Mouse (Mus musculus) kidney, adult 9 months (tissue): ENCODE data around the gene Map2k2.
"Not testable (repeated sequence)": the region's sequence is repeated elsewhere in the genome, so short reads cannot be mapped to it uniquely, and the experiment has no call there.

Source experiments
- DNase-seq: peaks from one replicate; pipeline ENCODE4 v3.0.0; 2022

The Map2k2 gene

DNA sequence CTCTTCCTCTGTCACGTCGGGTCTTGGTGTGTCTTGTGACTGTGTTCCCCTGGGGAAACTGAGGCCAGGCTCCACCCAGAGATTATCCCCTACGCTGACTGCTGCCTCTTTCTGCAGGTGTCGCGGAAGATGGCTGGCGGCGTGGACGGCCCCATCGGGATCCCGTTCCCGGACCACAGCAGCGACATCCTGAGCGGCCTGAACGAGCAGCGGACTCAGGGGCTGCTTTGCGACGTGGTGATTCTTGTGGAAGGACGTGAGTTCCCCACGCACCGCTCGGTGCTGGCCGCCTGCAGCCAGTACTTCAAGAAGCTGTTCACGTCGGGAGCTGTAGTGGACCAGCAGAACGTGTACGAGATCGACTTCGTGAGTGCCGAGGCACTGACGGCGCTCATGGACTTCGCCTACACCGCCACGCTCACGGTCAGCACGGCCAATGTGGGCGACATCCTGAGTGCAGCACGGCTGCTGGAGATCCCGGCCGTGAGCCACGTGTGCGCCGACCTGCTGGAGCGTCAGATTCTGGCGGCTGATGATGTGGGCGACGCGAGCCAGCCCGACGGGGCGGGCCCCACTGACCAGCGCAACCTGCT lies 38.2 kb downstream of the Map2k2 start:
- DNase-seq: no peak

DNA sequence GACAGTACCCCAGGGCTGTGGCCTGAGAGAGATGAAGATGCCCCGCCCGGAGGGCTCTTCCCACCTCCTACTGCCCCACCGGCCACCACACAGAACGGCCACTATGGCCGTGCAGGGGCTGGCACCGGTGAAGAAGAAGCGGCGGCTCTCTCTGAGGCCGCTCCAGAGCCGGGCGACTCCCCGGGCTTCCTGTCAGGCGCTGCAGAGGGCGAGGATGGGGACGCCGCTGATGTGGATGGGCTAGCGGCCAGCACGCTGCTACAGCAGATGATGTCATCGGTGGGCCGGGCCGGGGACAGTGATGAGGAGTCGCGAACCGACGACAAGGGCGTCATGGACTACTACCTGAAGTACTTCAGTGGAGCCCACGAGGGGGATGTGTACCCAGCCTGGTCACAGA lies 39.0 kb downstream of the Map2k2 start:
- no peak for DNase-seq

DNA sequence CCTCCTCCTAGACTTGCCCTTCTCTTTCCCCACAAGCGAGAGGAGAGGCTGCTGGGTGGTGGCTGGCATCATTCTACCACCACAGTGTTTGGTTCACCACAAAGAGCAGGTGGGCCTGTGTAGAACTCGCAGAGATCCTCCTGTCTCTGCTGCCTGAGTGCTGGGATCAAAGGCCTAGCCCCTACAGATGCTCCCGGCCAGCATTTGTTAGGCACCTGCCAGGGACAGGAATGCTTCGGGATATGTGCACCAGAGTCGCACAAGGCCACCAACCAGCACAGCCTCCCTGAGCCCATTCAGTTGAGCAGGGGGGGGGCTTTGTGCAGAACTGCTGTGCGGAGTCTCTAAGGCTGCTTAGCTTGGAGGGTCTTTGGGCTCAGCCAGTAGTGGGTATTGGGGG lies 39.6 kb downstream of the Map2k2 start:
- no peak for DNase-seq

DNA sequence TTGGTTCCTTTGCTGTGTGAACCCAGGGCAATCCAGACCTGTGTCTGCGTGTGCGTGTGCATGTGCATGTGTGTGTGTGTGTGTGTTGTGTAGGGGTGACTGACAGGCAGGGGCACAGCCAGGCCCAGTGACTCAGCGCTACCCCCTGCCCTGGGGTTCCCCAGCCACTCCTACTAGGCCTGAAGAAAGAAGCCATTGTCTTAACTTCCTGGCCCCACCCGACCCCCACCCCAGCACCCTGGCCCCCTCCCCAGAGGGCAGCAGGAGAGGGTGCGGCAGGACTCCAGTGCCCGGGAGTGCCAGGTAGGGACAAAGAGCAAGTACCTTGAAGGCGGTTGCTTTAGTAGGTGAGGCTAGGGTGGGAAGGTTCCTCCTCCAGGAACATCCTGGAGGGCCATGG lies 40.1 kb downstream of the Map2k2 start:
- DNase-seq: no peak

DNA sequence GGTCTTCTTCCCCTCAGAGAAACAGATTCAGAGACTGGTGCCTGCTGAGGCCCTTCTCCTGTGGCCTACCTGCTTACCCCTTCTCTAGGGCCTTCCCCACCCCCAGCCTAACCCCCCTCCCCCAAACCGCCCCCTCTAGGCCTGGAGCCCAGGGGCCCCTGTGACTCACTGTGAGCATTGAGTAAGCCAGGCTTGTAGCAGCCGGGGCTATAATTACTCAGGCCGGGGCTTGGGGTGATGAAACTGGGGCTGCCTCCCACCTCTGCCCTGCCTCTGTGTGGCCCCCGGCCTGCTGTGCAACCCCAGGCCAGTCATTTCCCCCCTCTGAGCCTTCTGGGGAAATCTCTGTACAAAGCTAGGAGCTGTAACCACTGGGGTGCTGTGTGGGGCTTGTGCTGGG lies 40.6 kb downstream of the Map2k2 start:
- no peak for DNase-seq

DNA sequence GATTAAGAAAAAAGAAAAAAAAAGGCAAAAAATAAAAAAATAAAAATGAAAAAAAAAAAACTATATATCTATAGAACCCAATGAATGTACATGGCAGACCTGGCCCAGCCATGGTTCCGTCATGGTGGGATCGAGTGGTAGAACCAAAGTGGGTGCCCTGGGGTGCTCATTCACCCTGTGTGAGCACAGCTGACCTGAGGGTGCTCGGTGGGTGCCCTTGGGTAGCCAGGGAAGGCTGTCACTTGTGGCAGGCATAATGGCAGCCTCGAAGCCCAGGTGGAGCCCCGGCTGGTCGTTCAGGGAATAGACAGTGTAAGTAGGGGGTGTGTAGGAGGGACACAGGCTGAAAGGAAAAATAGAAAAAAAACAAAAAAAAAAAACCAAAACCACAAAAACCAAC lies 45.5 kb downstream of the Map2k2 start:
- DNase-seq: no peak

DNA sequence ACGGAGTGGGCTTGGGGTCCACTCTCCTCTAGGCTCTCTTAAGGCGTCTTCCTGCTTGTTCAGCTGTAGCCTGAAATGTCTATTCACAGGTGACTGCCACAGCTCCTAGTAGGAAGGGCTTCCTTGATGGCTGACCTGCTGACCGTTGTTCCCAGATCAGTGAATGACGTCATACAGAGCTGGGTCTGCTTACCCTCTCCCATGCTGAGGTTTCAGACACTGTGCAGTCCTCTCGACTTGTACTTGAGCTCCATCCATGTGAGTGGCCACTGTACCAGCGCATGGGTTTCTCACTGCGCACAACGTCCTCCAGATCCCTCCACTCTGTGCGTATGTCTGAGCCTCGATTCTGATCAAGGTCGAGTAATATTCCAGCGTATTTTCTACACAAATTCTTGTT lies 46.9 kb downstream of the Map2k2 start:
- no peak for DNase-seq

DNA sequence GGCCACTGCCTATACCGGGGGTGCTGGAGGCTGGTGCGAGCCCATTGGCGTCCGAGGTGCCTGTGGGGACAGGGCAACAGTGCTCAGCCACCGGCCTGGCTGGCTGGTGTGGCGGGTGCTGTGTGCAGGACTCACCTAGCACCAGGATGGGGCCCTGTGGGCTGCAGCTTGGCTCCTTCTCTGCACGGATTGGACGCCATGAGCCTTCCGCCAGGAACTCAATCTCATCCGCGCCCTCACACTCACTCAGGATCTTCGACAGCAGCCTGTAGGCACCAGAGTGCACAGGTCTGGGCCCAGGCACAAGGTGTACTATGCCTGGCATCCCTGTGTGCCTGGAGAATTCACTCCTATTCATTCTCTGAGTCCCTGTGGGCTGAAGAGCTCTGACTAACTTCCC lies 48.6 kb downstream of the Map2k2 start:
- no peak for DNase-seq

DNA sequence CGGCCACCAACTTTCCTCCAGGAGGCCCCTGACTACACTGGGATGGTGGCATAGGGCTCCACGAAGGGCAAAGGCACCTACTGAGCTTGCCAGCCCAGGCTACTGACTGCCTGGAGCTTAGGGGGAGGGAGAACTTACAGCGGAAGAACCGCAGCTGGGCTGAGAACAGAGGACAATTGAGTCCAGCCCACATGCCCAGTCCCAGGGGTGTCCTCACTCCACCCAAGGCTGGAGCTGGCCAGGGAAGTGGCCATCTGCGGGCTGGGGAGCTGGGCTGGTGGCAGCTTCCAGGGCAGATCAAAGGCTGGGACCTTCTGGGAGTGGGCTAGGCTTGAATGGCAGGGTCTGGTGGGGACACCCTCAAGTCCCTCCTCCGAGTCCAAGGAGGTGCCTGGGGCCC lies 49.0 kb downstream of the Map2k2 start:
- DNase-seq: no peak

DNA sequence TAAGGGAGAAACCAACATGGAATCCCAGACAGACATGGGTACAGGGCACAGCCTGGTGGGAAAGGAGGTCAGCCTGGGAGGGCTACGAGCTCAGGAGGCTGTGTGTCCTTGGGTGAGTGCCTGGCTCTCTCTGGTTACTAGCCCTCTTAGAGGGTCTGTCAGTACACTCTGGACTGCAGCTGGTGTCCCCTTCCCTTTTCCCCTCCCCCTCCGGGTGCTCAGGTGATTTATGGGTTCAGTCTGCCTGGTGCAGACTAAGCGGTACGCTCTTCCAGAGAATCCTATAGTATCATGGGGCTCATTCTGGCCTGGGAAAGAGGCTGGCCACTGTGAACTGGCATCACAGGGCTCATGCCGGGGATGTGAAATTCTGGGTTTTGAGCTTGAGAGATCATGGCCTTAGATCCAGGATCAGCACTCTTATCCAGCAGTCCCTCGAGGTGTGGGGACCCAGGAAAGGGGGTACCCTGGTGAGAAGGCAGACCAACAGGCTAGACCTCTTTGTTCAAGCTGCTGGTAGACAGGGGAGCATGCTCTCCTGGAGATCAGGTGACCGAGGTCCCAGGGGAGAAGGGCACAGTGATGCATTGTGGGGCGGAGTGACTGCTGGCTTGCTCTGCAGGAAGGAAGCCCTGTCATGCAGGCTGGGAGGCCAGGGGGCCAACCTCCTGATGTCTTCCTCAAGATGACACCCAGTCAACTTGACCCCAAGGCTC lies 56.0 kb downstream of the Map2k2 start:
- DNase-seq: peak; percentile 76

DNA sequence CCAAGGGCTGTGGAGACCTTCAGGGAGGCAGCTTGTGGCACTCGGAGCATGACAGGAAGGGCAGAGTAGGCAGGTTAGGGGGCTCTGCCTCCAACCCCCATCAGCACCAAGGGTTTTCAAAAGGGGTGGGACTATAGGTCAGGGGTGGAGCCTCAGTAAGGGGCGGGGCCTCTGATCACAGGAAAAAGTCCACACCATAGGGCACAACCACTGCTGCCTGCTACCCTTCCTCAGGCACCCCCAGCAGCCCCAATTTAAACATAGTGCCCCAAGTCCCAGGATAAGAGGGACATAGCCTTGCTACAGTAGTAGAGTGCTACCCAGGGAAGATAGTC lies 56.6 kb downstream of the Map2k2 start:
- DNase-seq: no peak

DNA sequence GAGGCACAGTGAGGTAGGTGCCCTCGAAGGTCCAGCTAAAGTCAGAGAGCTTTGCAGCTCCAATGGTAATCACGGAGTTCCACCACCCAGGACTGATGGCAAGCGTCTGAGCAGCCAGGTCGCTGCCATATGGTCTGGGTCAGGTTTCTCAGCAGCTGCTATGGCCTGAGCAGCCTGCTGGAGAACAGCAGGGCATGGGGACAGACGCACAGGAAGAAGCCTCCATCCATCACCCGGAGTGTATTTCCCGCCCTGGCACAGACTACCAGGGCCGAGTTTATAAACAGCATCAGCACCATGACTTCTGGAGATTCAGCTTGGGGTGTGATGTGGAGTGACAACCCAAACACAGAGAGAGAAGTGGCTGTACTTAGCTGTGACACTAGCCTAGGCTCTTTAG lies 59.4 kb downstream of the Map2k2 start:
- DNase-seq: no peak

DNA sequence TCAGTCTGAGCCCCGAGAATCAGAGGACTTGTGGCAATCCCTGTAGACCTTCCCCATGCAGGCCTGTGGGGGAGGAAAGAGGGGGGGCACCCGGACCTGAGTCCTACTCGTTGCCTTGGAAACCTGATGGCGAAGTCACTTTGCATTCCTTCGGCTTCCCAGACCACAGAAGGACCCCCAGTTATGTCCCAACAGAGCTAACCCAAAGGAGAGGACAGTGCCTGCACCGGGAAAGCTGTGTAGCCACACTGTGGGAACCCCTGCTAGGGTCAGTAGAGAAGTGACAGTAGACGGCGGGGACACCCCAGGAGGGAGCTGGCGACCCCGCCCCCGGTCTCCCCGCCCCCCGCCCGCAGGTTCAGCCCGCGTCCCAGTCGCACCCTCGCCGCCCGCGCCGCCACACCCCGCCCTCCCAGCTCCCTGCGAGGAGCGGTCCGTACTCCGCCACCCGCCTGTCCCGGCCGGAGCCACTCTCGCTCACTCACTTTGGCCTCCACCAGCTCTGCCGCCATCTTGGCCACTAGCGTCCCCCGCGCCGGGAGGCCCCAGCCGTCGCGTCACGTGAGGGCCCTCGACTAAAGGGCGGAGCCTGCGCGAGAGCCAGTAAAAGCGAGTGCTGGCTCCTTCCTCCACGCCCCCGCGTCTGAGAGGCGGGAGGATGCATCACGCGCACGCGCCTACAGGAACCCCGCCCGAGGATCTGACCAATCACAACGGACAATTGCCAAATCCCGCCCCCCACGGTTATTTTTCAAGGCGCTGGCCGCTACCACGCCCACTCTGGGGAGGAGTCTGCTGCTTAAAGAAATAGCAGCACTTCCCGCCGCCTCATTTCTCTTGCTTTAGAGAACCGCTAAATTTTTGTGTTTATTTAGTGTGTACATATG lies 61.7 kb downstream of the Map2k2 start, which contains the start of gene Pias4:
TSS of gene Pias4 (minus strand) at position 724 of the 887 bp plus-strand sequence.
- DNase-seq: peak; percentile 100

DNA sequence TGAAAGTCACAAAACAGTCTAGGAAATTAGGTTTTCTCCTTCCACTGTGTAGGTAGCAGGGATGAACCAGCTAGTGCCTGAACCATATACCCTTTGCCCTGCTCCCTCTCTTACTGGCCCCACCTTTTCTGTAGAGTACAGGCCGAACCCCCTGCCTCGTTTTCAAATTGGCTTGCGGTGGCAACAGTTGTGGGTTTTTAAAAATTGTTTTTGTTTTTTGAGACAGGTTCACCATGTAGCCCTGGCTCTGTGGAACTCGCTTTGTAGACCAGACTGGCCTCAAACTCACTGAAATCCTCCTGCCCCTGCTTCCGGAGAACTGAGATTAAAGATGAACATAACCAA lies 62.3 kb downstream of the Map2k2 start:
- DNase-seq: no peak

DNA sequence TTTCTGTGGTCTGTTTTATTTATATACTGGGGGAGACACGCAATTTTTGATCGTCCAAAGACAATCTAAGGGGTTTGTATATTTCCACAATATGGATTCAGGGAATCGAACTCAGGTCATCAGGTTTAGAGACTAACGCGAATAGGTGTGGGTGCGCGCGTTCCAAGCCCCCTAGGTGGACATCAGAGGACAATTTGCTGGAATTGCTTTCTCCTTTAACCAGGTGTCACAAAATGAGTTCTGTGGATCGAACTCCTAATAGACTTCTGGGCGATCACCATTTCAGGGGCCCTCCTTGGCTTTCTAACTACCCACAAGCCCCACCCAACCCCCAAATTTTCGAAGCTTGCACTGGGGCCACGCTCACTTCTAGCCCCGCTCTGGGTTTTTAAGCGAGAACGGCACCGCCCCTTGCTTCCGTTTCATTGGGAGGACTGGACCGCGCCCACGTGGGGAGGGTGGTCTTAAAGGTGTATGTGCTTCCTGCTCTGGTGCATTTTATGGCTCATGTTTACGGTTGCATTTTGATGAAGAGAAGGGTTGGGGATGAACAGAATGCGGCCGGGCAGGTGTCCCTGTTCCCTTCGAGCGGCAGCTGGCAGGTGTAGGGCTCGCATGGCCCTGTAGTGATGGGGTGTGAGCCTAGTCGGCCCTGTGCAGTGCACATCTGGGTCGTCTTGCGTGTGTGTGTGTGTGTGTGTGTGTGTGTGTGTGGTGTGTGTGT lies 63.0 kb downstream of the Map2k2 start:
- DNase-seq: peak; percentile 93

DNA sequence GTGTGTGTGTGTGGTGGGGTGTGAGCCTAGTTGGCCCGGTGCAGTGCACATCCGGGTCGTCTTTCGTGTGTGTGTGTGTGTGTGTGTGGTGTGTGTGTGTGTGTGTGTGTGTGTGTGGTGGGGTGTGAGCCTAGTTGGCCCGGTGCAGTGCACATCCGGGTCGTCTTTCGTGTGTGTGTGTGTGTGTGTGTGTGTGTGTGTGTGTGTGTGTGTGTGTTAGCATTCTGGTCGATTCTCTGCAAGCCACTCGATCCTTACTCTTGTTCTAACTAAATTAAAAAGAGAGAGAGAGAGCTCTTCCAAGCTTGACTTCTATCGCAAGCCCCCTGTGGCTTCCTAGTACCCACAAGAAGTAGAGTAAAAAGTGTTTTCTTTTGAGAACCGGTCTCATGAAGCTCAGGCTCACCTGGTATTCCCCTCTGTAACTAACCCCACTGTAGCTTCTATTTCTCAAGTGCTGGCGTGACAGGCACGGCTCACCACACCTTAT lies 63.7 kb downstream of the Map2k2 start:
- DNase-seq: peak; percentile 43

DNA sequence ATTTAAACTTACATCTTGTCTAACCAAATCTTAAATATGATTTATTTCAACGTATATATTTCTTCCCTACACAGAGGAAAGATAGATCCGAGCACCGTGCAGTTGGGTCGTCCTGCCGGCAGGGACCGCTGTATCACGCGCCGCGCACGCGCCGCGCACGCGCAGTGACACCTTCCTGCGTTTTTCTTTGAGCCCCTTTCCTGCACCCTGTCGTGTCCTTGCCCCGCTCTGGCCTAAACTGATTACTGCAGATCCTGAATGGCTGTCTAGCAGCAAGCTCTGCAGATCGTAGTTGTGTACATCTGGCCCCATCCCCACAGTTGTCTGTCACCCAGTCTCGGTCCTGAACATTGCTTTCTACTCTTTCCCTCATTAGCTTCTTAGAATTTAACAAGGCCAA lies 67.4 kb downstream of the Map2k2 start:
- peak; percentile 83 for DNase-seq

DNA sequence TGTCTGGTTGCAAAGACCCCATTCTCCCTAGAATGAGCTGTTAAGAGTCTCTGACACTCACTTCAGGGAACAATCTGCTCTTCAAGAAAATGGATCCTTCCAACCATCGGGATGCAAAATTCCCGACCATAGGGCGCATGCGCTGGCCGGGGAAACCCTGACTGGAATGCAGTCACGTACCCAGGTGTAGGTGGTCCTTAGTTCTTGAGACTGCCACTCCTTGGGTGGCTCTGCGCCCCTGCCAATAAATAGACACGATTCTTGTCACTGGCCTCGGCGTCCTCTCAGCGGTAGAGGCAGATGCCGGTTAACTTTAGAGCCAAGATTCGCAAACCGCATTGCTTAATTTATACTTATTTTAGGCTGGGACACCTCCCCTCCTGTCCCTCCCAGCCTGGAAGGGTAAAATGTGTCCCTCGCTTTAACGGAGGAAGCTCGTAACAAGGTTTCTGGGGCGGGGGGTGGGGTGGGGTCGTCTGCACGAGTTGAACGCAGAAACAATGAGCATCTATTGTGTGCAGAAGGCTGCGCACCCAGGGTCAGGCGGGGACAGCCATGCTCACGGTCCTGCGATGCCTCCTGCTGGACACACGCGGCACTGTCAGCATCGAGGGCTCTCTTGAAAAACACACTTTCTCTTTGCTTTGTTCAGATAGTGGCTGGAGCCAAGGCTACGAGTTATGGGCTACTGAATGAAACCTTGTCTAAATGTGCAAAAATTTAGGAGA lies 69.1 kb downstream of the Map2k2 start:
- DNase-seq: peak; percentile 91

DNA sequence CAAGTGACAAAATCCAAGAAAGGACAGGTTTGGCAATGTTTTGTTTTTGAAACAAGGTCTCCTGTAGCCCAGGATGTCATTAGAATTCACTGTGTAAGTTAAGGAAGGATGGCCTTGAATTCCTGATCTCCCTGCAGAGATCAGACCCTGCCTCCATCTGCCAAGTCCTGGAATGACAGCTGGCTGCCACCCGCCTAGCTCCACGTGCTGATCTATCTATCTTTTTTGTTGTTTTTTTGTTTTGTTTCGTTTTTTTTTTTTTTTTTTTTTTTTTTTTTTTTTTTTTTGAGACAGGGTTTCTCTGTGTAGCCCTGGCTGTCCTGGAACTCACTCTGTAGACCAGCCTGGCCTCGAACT lies 69.6 kb downstream of the Map2k2 start:
- DNase-seq: not testable (repeated sequence)

DNA sequence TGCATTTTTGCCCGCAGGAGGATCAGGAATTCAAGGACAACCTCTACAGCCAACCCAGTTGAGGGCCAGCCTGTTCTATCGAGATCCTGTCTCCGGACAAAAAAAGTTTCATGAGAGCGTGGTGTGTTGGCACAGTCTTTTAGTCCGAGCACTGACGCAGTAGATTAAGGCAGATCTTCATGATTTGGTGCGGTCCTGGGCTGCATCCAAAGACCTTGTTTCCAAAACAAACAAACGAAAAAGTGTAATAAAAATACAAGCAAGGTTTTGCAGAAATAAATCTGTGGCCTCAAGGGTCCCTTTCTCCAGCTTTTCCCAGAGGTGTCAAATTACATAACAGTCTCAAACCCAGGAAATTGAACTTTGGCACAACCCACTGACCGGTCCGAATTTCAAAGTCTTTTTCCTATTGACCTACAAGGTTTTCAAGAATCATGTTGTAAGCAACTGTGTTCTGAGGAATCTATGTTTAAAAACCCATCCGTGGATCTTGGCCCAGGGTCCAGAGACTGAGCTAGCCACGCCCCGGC lies 70.3 kb downstream of the Map2k2 start:
- peak; percentile 100 for DNase-seq

DNA sequence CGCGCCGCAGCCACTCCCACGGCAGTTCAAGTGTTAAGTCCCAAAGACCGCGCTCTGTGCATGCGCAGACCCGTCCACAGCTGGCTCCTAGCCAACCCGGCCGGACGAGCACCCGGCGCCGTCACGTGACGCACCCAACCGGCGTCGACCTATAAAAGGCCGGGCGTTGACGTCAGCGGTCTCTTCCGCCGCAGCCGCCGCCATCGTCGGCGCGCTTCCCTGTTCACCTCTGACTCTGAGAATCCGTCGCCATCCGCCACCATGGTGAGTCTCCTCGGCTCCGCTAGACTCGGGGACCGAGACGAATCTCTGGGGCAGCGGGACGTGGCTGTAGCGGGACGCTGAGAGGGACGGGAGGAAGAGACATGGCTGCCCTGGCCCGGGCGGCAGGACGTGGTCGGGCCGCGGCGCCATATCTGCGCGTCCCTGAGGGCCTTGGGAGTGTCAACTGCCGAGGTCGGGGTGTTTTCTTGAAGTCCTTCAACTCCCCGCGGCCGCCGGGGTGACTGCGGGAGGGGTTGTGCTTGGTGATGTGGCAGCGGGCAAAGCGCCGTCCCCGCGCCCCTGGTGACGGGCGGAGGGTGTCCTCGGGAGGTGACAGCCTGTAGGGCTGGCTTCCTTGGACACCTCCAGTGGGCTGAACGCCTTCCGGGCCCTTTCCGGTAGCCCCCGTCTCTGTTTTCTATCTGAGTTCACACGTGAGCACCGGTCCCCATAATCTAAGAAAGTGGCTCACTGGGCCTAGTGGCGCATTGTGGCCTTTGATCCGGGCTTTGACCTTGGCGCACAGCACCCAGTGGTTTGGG lies 71.0 kb downstream of the Map2k2 start, which contains the start of gene Eef2:
TSS of gene Eef2 (plus strand) at position 166 of the 806 bp plus-strand sequence.
- DNase-seq: peak; percentile 72
